Mouse (Mus musculus) intestine, embryonic 16.5 days (tissue): ENCODE data around the gene Cog6. TPM values are rescaled to one million over a fixed set of nuclear protein-coding genes. Genes with fewer than 3 reads are reported as not detected.

Experiments used
- ATAC-seq: fragments of 200-750 bp; cut with Nextera tagmentation; 2 replicates; pipeline ENCODE4 v1.8.0; 2017; ENCODE audit warnings: moderate TSS enrichment, moderate library complexity
- H3K27ac ChIP-seq: fragments of 300-500 bp; sonication (generic); 2 replicates; pipeline ENCODE4 v1.5.1; 2014; ENCODE audit warnings: mild to moderate bottlenecking, low read length
- H3K27me3 ChIP-seq: fragments of 300-500 bp; sonication (generic); replicated peaks from 2 replicates; pipeline ENCODE4 v1.6.1; 2014; ENCODE audit warnings: low read length, control low read depth, mixed read lengths; ENCODE audit not compliant: control insufficient read depth, insufficient read depth
- H3K36me3 ChIP-seq: fragments of 300-500 bp; sonication (generic); 2 replicates; pipeline ENCODE4 v1.6.1; 2014; ENCODE audit warnings: low read length, control low read depth; ENCODE audit not compliant: control insufficient read depth, insufficient read depth
- H3K4me1 ChIP-seq: fragments of 300-500 bp; sonication (generic); 2 replicates; pipeline ENCODE4 v1.6.1; 2014; ENCODE audit warnings: low read length, control low read depth, mixed read lengths; ENCODE audit not compliant: control insufficient read depth, insufficient read depth
- H3K4me2 ChIP-seq: fragments of 300-500 bp; sonication (generic); 2 replicates; pipeline ENCODE4 v1.6.1; 2014; ENCODE audit warnings: low read depth, low read length, control low read depth
- H3K4me3 ChIP-seq: fragments of 300-500 bp; sonication (generic); 2 replicates; pipeline ENCODE4 v1.5.1; 2014; ENCODE audit warnings: mild to moderate bottlenecking, low read length
- H3K9ac ChIP-seq: fragments of 300-500 bp; sonication (generic); 2 replicates; pipeline ENCODE4 v1.6.1; 2014; ENCODE audit warnings: low read depth, low read length
- H3K9me3 ChIP-seq: fragments of 300-500 bp; sonication (generic); 2 replicates; pipeline ENCODE4 v1.6.1; 2016; ENCODE audit warnings: low read length, control low read depth; ENCODE audit not compliant: control insufficient read depth
- WGBS: fragments of 180-500 bp; shearing (Covaris S2); extraction: QIAGEN DNeasy Blood & Tissue Kit; methylation state at CpG from one replicate; pipeline ENCODE4 v1.1.7; 2014; 5-methylcytosine and 5-hydroxymethylcytosine counted together
- polyA plus RNA-seq: library from polyadenylated mRNA; unstranded; fragments of >200 nt; fragmentation: Nextera tagmentation; extraction: Ambion mirVana; gene quantifications from 2 replicates; pipeline ENCODE4 v1.2.1, GENCODE M21; 2015

Cog6 gene
- polyA plus RNA-seq, 1 experiment from 2014 or later, result 37.5 TPM

DNA sequence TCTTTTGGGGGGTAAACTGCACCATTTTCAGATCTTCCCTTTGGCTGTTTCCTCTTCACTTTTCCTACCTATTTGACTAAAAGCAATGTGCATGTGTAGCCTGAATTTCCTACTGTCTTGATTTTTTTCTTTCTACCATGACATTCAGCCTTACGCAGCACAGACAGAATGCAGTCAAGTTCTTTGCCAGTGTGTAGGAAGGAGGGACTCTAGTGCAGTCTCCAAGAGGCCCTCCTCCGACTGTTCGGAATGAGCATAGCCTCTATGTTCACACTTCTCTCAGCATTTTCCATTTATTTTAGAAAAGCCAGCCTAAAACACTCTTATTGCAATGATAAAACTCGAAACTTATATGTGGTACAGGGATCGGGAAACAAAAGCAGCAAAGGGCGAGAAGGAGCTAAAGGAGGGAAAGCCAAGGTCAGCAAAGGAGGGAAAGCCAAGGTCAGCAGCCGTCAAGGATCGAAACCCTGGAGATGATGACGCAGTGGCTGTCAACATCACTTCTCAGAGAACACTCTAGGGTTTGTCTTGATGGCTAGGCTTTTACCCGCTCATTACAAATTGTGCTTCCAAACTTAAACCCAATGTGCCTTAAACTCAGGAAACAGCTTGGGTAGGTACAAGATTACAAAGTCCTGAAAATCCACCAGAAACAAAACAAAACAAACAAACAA is 58.5 kb downstream of the Cog6 start:
- no peak for ATAC-seq
- WGBS, result 86% methylated on average over 10 of the region's 10 CpGs
- no peak overlapping the region for H3K9ac ChIP-seq

DNA sequence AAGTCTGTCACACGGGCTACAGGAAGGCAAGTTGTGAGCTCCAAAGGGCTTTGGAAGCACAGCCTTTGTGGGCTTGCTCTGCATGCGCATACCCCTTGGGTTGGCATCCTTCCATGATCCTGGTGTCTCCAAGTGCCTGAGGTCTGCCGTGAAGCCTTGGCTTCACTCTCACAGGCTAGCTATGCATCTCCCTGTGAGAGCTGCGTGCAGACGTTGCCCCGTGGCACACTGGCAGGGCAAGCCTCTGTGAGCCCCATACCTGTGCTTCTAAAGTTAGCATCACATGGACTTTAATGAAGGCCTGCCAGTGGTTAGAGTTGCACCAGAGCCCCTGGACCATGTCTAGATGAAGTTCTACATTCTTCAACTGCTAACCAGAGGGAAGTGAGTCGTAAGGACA is 59.2 kb downstream of the Cog6 start:
- no peaks in the 10 kb centered on the region for H3K27me3 ChIP-seq
- H3K36me3 ChIP-seq, result no peaks in the 10 kb centered on the region
- H3K27ac ChIP-seq, result no peak overlapping the region
- no peak for ATAC-seq
- 89% methylated on average over 7 of the region's 7 CpGs for WGBS
- H3K9ac ChIP-seq, result no peak overlapping the region
- no peaks in the 10 kb centered on the region for H3K9me3 ChIP-seq
- peaks cover 6% of the 10 kb centered on the region; the same call in 1 of the 2 replicates for H3K4me1 ChIP-seq
- no peak overlapping the region for H3K4me2 ChIP-seq
- no peak overlapping the region for H3K4me3 ChIP-seq

More for the DNA sequence above, 58.5 kb downstream of the Cog6 start:
- Histone ChIP-seq H3K36me3 (no peaks in the 10 kb centered on the region), H3K9me3 (no peaks in the 10 kb centered on the region), H3K4me3 (no peak overlapping the region), H3K27me3 (no peaks in the 10 kb centered on the region), H3K27ac (no peak overlapping the region), H3K4me2 (no peak overlapping the region), H3K4me1 (peaks cover 6% of the 10 kb centered on the region; the same call in 1 of the 2 replicates)

GRCm38 (mm10) chr3:52956236-52956635 is 60.8 kb downstream of the Cog6 start:
- Histone ChIP-seq H3K9me3 (no peaks in the 10 kb centered on the region), H3K4me1 (peaks cover 6% of the 10 kb centered on the region; the same call in 1 of the 2 replicates), H3K27ac (no peak overlapping the region), H3K27me3 (no peaks in the 10 kb centered on the region), H3K4me2 (no peak overlapping the region), H3K9ac (no peak overlapping the region), H3K4me3 (no peak overlapping the region), H3K36me3 (no peaks in the 10 kb centered on the region)
- 81% methylated on average over 11 of the region's 11 CpGs for WGBS
- ATAC-seq, result no peak

DNA sequence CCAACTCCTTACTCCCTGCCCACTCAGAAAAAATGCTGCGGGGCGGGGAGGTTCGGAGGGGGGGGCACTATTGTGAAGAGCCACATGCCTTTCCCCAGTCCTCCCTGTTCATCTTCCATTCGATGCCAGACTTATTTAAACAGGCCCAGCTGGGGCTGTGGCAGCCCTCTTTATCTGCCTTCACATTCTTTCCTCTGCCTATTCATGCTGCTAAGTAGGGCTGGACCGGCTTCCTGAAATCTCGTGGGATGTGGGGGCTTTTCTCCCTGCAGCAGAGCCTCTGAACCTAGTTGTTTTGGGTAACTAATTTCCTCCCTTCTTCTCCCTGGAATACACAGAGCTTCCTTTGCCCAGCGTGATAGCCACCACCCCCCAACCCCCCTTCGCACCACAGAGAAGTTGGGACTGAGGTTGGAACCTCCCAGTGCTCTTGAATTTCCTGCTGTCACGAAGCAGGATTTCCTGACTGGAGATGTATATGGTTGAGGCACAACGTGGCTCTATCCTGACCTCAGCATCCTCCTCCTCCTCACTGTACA is 61.5 kb downstream of the Cog6 start:
- WGBS, result 19% methylated on average over 10 of the region's 10 CpGs
- no peaks in the 10 kb centered on the region for H3K9me3 ChIP-seq
- peaks cover 6% of the 10 kb centered on the region; the same call in 1 of the 2 replicates for H3K4me1 ChIP-seq
- H3K4me3 ChIP-seq, result no peak overlapping the region
- H3K27ac ChIP-seq, result peak overlapping the region; percentile 26; the same call in 1 of the 2 replicates
- H3K4me2 ChIP-seq, result no peak overlapping the region
- no peak overlapping the region for H3K9ac ChIP-seq
- H3K27me3 ChIP-seq, result no peaks in the 10 kb centered on the region
- H3K36me3 ChIP-seq, result no peaks in the 10 kb centered on the region
- peak; percentile 53; the same call in 1 of the 2 replicates for ATAC-seq

GRCm38 (mm10) chr3:52954656-52955055 is 62.4 kb downstream of the Cog6 start:
- H3K4me2 ChIP-seq, result no peak overlapping the region
- no peaks in the 10 kb centered on the region for H3K36me3 ChIP-seq
- H3K4me1 ChIP-seq, result peaks cover 6% of the 10 kb centered on the region; the same call in 1 of the 2 replicates
- ATAC-seq, result no peak
- no peaks in the 10 kb centered on the region for H3K27me3 ChIP-seq
- H3K9ac ChIP-seq, result no peak overlapping the region
- no peak overlapping the region for H3K27ac ChIP-seq
- no peak overlapping the region for H3K4me3 ChIP-seq
- WGBS, result 79% methylated on average over 9 of the region's 9 CpGs
- no peaks in the 10 kb centered on the region for H3K9me3 ChIP-seq

GRCm38 (mm10) chr3:52953831-52954230 is 63.2 kb downstream of the Cog6 start:
- H3K9me3 ChIP-seq, result no peaks in the 10 kb centered on the region
- peaks cover 6% of the 10 kb centered on the region; the same call in 1 of the 2 replicates for H3K4me1 ChIP-seq
- no peak overlapping the region for H3K27ac ChIP-seq
- WGBS, result 82% methylated on average over 1 of the region's 1 CpGs
- no peak overlapping the region for H3K4me3 ChIP-seq
- H3K27me3 ChIP-seq, result no peaks in the 10 kb centered on the region
- no peak overlapping the region for H3K4me2 ChIP-seq
- H3K36me3 ChIP-seq, result no peaks in the 10 kb centered on the region
- ATAC-seq, result no peak
- H3K9ac ChIP-seq, result no peak overlapping the region

- 77% methylated on average over 5 of the region's 5 CpGs for WGBS
- Histone ChIP-seq H3K9ac (no peak overlapping the region), H3K4me2 (no peak overlapping the region), H3K27ac (no peak overlapping the region), H3K36me3 (no peaks in the 10 kb centered on the region), H3K9me3 (no peaks in the 10 kb centered on the region), H3K4me3 (no peak overlapping the region), H3K4me1 (no peaks in the 10 kb centered on the region), H3K27me3 (no peaks in the 10 kb centered on the region)
- ATAC-seq, result no peak
Measured at GRCm38 (mm10) chr3:52948824-52949223, 68.2 kb downstream of the Cog6 start.

DNA sequence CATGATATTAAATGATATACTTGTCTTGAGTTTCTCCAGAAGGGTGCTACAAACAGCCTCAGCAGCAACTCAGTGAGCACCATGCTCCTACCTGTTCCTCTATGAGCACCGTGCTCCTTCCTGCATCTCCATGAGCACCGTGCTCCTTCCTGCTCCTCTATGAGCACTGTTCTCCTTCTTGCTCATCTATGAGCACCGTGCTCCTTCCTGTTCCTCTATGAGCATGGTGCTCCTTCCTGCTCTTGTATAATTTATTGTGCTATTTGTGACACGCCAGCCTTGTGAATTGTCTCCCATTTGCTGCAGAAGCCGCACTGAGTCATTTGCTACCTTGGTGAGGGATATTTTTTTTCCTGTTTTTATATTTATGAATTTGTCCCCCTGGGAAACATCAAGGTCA is 69.6 kb downstream of the Cog6 start:
- no peaks in the 10 kb centered on the region for H3K9me3 ChIP-seq
- H3K27ac ChIP-seq, result no peak overlapping the region
- no peak for ATAC-seq
- H3K9ac ChIP-seq, result no peak overlapping the region
- WGBS, result 84% methylated on average over 5 of the region's 5 CpGs
- H3K4me1 ChIP-seq, result no peaks in the 10 kb centered on the region
- H3K27me3 ChIP-seq, result no peaks in the 10 kb centered on the region
- H3K4me2 ChIP-seq, result no peak overlapping the region
- H3K36me3 ChIP-seq, result no peaks in the 10 kb centered on the region
- H3K4me3 ChIP-seq, result no peak overlapping the region

DNA sequence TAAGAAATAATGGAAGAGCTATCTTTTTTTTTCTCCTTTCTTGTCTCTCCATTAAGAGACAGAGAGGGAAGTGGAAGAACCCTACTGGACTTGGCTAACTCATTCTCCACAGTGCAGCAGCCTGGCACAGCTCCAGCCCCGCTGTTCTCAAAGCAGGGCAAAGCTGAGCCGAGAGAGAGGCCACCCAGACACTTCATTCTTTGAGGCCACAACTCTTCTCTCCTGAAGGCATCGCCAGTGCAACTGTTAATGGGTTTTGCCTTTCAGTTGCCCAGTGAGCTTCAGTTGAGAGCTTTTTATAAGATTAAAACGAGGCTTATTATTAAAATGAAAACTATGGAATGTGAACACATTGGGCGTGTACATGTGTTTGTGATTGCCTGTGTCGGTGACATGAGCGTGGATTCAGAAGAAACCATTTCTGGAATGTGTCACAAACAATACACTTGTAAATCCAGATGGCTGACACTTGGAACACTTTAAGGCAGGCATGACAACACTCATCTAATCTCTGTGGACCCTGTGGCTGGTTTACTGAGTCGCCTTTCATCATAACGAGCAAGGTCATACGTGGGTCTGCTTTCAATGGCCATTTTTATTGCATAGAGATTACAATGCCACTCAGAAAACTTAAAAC is 76.1 kb downstream of the Cog6 start:
- no peak for ATAC-seq
- H3K4me1 ChIP-seq, result no peaks in the 10 kb centered on the region
- H3K9ac ChIP-seq, result no peak overlapping the region
- no peak overlapping the region for H3K4me3 ChIP-seq
- no peaks in the 10 kb centered on the region for H3K27me3 ChIP-seq
- H3K9me3 ChIP-seq, result no peaks in the 10 kb centered on the region
- H3K36me3 ChIP-seq, result no peaks in the 10 kb centered on the region
- no peak overlapping the region for H3K4me2 ChIP-seq
- 44% methylated on average over 10 of the region's 10 CpGs for WGBS
- no peak overlapping the region for H3K27ac ChIP-seq
